Mouse (Mus musculus) common myeloid progenitor, adult 5-6 weeks (primary cell): ENCODE data around the gene Rbmxl2. TPM values are rescaled to one million over a fixed set of nuclear protein-coding genes. Genes with fewer than 3 reads are reported as not detected.
A peak's percentile ranks its signal among the peaks of the same experiment; 100 is the strongest.

Experiments used
- ATAC-seq: replicated peaks from 2 replicates; pipeline ENCODE4 v1.8.0; 2016; ENCODE audit warnings: low read depth, mild to moderate bottlenecking, moderate TSS enrichment, inconsistent platforms; ENCODE audit not compliant: poor library complexity, severe bottlenecking
- total RNA-seq: library from RNA; stranded (forward); fragments of 200-1000, 187-1606 nt; gene quantifications from 2 replicates; pipeline ENCODE4 v1.2.3, GENCODE M21; 2017

Rbmxl2 gene
- total RNA-seq = not detected in 2 replicates

DNA sequence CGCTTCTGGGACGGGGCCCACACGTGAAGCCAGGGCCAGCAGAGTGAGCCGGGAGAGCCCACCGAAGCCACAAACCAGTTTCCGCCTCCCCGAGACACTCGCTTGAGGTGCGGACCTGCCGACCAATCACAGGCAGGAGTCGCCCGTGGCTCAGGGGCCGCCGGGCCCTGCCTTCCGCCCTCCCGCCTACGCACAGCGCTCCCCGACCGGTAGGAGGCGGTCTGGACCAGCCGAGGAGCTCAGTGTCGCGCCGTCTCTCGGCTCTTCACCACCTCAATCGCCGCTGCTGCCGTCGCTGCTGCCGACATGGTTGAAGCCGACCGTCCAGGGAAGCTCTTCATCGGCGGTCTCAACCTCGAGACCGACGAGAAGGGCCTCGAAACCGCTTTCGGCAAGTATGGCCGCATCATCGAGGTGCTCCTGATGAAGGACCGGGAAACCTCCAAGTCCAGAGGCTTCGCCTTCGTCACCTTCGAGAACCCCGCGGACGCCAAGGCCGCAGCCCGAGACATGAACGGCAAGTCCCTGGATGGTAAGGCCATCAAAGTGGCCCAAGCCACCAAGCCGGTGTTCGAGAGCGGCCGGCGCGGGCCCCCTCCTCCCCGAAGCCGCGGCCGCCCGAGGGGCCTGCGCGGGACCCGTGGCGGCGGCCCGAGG, at the start of gene Rbmxl2:
TSS of gene Rbmxl2 (plus strand) at position 242 of the 657 bp plus-strand sequence.
- no peak for ATAC-seq

DNA sequence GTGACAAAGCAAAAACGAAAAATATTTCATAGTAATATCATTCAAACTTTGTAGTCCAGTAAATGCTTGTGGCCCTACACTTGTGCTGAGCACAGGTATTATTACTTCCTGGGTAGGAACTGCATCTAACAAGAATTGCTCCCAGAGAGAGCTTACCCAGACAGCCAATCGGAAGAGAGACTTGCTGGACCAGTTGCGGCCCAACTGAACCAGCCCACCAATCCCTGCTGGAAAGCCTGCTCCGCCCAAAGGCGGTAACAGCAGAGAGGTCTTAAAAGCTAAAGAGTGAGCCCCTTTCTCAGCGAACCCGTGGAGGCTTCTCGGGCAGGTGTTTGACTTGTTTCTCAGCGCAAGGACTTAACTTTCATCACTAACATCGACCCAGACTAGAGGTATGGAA, 42.6 kb upstream of the Rbmxl2 start, which contains the start of gene Nlrp14:
TSS of gene Nlrp14 (plus strand) at position 301 of the 400 bp plus-strand sequence.
- no peak for ATAC-seq

GRCm38 (mm10) chr7:107180406-107180805, 28.8 kb upstream of the Rbmxl2 start:
- ATAC-seq = no peak

DNA sequence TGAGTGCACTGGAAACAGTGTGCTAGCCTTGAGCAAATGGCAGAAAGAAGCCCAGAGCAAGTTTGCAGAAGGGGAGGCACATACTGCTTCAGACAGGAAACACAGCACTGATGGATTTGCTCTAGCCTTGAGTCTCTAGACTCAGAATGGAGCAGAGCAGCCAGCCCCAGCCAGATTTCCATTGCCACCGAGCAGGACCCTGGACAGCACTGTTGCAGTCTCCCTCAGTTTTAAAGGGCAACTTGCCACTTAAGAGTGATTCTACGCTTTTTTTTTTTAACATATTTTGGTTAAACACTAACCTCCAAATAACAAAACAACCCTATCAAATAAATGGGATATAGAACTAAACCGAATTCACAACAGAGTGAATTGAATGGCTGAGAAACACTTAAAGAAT, 7.4 kb upstream of the Rbmxl2 start:
- ATAC-seq = no peak

GRCm38 (mm10) chr7:107207843-107208242, 1.4 kb upstream of the Rbmxl2 start:
- no peak for ATAC-seq

GRCm38 (mm10) chr7:107210126-107210576, 906 bp downstream of the Rbmxl2 start:
- ATAC-seq = no peak

- ATAC-seq = 0 out of 2 replicates have a peak, but pooled peaks have one; percentile 36
Observed at GRCm38 (mm10) chr7:107215723-107216122, 6.5 kb downstream of the Rbmxl2 start.

DNA sequence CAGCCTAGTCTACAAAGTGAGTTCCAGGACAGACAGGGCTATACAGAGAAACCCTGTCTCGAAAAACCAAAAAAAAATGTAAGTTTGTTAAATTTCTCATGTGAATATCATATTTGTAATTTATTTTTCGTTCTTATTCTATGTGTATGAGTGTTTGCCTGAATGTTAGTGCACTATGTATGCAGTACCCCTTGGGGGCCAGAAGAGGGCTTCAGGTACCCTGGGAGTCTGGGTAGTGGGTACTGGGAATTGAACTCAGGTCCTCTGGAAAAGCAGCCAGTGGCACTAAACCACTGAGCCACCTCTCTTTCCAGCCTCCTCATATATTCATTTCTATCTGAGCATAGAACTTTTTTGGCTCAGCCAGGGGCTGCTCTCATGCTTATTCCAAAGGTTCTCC, 7.6 kb downstream of the Rbmxl2 start:
- ATAC-seq = peak; percentile 66

DNA sequence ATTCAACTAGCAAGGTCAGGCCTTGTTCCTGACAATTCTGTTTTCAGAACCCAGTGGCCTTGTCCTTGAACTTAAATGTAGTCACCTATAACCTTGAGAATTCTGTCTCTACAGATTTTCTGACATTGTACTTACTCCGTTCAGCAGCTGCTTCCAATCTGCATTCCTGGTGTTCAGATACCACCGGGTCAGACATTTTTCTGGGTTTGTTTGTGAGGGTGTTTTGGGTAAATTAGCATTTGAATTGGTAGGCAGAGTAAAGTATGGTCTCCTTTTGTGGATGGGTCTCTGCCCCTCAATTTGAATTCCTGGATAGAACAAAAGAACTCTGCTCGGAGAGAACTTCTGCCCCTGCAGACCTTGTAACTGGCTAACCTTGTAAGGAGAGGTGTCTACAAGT, 27.6 kb downstream of the Rbmxl2 start:
- no peak for ATAC-seq

DNA sequence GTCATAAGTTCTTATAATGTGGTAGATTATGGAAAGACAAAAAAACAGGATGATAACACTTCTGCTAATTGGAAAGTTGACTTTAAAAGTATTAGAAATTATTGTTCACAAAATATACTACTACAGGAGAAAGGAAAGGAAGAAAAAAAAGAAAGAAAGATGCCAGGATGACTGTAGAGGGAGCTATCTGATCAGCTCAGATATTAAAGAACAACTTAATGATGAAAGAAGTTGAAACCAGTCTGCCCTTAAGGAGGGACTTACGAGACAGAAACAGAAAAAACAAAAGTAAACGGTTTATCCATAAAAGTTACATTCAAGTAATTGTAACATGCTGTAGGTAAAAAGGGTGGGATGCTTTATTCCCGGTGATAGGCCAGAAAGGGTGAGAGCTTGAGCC, 28.3 kb downstream of the Rbmxl2 start:
- ATAC-seq = no peak

DNA sequence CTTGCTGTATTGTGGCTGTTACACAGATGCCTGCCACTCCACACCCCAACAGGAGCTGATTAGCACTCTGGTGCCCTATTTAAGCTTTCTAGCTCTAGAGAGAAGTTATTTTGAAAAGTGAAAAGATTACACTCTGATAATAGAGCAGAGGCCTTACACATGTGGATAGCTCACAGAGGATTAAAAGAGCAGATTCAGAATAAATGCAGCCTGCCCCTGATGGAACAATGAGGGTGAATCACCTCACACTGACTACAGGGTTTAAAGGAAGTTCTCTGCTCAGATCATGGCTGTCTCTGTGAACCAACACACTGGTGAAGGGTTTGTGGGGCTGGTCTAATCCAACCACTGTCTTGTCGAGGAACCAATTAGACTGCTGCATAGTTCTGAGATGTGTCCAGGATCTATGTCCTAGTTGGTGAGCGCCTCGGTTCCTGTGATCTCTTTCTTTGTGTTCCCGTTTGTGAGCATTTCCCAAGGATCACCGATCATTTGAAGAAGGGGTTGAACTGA, 32.2 kb downstream of the Rbmxl2 start:
- no peak for ATAC-seq

- ATAC-seq = no peak
Observed at GRCm38 (mm10) chr7:107250211-107250985, 41.2 kb downstream of the Rbmxl2 start.

GRCm38 (mm10) chr7:107253355-107253754, 44.1 kb downstream of the Rbmxl2 start:
- no peak for ATAC-seq

DNA sequence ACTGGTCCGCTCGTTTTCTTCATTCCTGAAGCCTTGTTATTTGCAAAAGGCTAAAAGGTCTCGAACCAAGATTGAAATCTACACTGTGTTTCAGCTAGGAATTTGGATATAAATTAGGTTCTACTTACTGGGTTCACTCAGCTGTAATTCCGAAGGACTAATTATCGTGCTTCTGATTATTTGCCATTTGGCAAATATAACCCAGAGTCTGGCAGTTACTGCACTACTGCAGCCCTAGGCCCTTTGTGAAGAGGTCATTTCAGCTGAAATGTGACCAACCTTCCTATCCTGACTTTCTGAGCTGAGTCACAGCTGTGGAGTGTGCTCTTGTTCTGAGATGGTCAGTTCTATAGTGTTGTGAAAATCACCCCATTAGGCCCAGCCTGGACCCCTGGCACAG, 50.7 kb downstream of the Rbmxl2 start:
- no peak for ATAC-seq

Other genes with a start within 250 kb of the Rbmxl2 start
- not detected in 2 replicates for gene Olfr6, start 245.5 kb upstream of the Rbmxl2 start, total RNA-seq
- not detected in 2 replicates for gene Olfr711, start 234.0 kb upstream of the Rbmxl2 start, total RNA-seq
- gene Olfr2, start 203.4 kb upstream of the Rbmxl2 start, total RNA-seq = 0.87 TPM in 1 of 2 replicates, not detected in the other
- not detected in 2 replicates for gene Olfr713, start 178.3 kb upstream of the Rbmxl2 start, total RNA-seq
- gene Olfr714, start 138.5 kb upstream of the Rbmxl2 start, total RNA-seq = not detected in 2 replicates
- gene Olfr17, start 116.2 kb upstream of the Rbmxl2 start, total RNA-seq = not detected in 2 replicates
- gene Olfr715b, start 99.1 kb upstream of the Rbmxl2 start, total RNA-seq = not detected in 2 replicates
- gene Olfr715, start 78.4 kb upstream of the Rbmxl2 start, total RNA-seq = not detected in 2 replicates
- not detected in 2 replicates for gene Olfr716, start 71.1 kb upstream of the Rbmxl2 start, total RNA-seq
- gene Nlrp14, start 42.5 kb upstream of the Rbmxl2 start, total RNA-seq = not detected in 2 replicates
- not detected in 2 replicates for gene Syt9, start 161.3 kb downstream of the Rbmxl2 start, total RNA-seq